Mouse (Mus musculus) spleen, adult 2 months (tissue): ENCODE measurements around the gene Dppa4.

Experiments
- CTCF ChIP-seq: fragments of 200-500 bp; IDR thresholded peaks from 2 replicates; pipeline ENCODE4 v1.5.1; 2011; ENCODE audit warnings: mild to moderate bottlenecking, inconsistent platforms; ENCODE audit not compliant: insufficient read depth, insufficient read length, insufficient replicate concordance; ENCODE audit errors: extremely low read depth
- POLR2A ChIP-seq: fragments of 200-500 bp; IDR thresholded peaks from 2 replicates; pipeline ENCODE4 v1.6.1; 2011; ENCODE audit warnings: low read depth, low read length, inconsistent platforms

DNA sequence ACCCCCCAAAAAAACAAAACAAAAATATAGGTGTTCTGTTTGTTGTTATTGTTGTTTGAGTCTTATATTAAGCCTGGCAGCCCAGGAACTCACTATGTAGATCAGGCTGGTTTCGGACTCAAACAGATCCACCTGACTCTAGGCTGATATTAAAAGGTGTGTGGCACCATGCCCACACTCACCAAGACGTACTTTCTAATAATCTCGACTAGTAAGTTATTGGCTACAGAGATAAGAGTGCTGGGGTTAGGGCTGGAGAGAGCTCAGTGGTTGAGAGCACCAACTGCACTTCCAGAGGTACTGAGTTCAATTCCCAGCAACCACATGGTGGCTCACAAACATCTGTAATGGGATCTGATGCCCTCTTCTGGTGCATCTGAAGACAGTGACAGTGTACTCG, 2.6 kb upstream of the Dppa4 start:
- TF ChIP-seq CTCF (no peak), POLR2A (no peak)
